Mouse (Mus musculus) heart, adult 18-20 months (tissue): Measurements from ENCODE around the gene Dnase1l1. TPM values are rescaled to one million over a fixed set of nuclear protein-coding genes. Genes with fewer than 3 reads are reported as not detected.

Experiments used
- DNase-seq, 2 experiments: peaks; one replicate each; pipeline ENCODE4 v3.0.0; 2021 to 2022; ENCODE audit warnings: mixed read lengths in 1 of 2
- microRNA-seq, 2 experiments: library from miRNA; unstranded; fragments of <30 nt; microRNA quantifications; one replicate each; pipeline ENCODE4 v1.2.0; 2022
- total RNA-seq, 2 experiments: library from RNA; stranded (reverse); gene quantifications; 2 replicates each; pipeline ENCODE4 v1.2.3; 2021

The Dnase1l1 gene
- total RNA-seq, 2 experiments from 2014 or later, result 17.7 to 23.5 TPM

DNA sequence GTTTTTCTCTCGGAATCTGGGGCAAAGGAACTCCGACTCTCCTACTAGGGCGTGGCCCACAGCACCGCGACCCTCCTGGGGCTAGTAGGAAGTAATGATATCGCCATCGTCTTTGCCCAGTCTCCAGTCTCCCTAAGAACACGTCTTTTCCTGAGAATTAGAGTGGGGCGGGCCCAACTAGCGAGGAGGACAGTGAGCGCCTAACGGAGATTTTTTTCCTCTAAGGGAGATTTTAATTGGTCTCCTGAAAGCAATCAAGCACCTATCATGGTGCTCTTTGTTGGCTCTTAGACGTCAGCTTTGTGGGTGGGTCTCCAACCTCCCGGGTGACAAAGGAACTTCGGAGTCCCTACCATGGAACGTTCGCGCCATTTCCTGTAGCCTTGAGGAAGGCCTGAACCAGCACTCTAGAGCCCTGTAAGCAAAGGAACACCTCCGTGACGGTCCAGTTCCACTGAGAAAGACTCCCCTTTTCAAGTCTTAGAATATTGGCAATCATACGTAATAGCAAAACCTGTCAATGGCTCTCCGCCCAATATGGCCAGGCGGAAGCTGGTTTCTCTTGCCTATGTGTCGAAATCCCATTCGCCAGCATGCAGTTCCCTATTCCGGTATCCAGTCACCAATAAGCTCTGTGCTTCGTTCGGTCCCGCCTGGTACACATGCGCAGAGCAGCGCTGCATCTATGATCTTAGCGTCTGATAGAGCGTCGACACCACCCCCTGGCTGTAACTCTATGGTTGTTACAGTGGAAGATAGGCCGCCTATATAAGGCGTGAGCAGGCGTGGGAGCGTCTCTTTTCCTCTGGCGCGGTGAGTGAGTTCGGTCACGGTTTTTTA is 11.9 kb downstream of the Dnase1l1 start, which contains the start of gene Rpl10:
TSS of gene Rpl10 (plus strand) at position 751 of the 840 bp plus-strand sequence.
- DNase-seq, result peak; percentile 90 to 96

DNA sequence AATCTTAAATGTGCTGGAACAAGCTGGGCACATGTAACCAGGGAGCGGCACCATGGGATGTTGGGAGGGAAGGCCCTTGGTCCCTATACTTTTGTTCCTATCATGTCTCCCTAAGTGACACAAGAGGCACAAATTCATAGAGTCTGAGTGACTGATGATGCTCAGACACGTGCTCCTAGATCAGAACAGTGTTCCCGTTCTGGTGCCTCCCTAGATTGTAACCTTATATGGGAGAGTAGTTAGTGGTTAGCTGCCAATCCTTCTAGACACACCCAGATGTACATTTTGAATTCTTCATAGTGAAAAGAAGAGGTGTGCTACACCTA is 12.4 kb downstream of the Dnase1l1 start:
- peak in 1 of 2 experiments; percentile 37 for DNase-seq

GRCm38 (mm10) chrX:74257746-74258145 is 24.4 kb downstream of the Dnase1l1 start:
- no peak for DNase-seq

GRCm38 (mm10) chrX:74254888-74255565 is 27.1 kb downstream of the Dnase1l1 start:
- no peak for DNase-seq

- DNase-seq, result peak; percentile 90 to 96
Measured at GRCm38 (mm10) chrX:74254153-74254887, 27.8 kb downstream of the Dnase1l1 start, which contains the start of gene Emd. Gene Emd (plus strand): TSS chrX:74254687.

DNA sequence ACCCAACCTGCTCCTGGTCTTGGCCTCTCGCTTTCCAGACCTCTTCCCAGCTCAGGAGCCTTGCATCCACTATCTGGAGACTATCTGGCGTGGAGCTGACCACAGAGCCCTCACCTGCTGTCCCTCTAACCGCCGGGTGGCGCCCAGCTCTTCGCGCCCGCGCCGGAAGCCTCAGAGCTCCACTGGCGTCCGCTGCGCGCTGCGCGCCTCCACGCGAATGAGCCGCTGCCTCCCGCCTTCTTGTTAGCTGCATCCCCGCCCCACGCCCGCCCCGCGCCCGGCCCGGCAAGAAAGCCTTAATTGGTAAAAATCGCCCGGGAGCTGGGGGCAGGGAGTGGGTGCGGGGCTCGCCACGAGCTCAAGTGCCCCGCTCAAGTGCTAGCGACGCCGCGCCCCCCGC is 32.5 kb downstream of the Dnase1l1 start, which contains the start of gene Flna:
TSS of gene Flna (minus strand) at position 206 of the 400 bp plus-strand sequence.
- peak; percentile 72 to 77 for DNase-seq

DNA sequence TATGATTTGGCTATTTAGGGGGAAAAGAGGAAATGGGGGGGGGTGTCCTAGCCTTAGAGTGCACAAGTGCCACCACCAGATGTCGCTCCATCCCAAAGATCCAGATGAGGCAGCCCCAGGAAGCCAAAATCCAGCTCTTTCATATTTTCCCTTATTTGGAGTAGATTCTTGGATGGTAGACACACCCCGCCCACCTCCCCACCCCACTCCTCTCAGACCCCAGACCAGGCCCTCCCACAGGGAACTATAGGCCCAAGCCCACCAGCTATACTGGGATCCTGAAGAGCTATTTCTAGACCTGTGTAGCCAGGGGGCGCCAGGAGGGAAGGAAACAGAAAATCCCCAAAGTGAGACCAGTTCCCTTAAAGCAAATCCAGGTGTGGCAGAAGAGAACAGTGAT is 33.5 kb downstream of the Dnase1l1 start:
- DNase-seq, result peak; percentile 65 to 81

DNA sequence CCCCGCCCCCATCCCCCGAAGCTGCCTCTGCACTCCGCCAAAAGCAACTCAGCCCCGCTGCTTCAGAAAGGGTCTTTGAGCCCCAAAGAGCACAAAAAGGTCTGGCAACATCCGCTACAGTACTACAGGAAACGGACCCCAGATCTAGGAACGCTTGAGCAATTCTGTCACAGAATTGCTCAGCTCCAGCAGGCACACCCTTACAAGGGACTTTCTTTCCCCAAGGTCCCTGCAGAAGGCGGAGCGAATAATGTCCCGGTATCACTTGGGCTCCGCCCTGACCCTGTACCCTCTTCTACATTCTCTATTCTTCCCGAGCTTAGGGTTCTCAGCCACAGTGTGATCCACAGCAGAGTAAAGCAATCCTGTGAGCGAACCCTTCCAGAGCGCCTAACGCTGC is 35.4 kb downstream of the Dnase1l1 start:
- peak in 1 of 2 experiments; percentile 70 for DNase-seq

DNA sequence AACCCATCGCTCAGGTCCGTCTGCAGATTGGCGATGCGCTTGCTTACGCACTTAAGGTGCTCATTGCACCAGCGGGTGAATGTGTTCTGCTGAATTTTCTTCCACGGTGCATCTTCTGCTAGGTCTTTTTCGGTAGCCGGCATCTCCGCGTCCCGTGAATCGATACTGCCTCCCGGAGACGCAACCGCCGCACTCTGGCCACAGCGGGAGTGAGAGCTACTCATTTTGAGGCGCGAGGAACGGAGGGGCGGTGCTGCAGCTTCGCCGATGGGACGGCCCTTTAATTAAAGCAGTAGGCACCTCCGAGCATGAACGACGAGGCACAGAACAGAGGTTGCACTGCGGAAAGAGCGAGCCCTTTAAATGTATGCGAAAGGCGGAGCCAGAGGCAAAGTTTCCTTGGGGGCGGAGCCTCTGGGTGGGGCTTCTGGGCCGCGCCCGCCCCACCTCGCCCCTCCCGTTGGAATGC is 35.9 kb downstream of the Dnase1l1 start:
- DNase-seq, result peak; percentile 89 to 95

DNA sequence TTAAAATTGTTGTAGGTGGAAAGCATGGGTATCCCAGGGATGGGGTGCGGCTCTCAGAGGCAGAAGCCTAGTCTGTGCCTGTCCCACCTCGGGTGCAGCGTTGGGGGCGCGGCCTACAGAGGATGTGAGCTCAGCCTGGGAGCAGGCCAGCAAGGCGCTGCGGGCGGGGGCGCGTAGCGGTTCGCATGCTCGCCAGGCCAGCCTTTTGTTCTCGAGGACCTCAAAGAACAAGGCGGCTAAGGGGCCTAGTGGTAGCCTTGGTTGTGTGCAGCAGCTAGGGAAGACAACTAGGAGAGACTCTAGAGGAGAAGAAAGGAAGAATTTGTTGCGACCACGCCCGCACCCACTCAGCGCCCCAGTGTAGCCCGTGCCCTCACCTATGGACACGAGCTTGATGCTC is 36.5 kb downstream of the Dnase1l1 start:
- peak; percentile 85 to 91 for DNase-seq

GRCm38 (mm10) chrX:74245107-74245506 is 37.0 kb downstream of the Dnase1l1 start:
- no peak for DNase-seq

GRCm38 (mm10) chrX:74244614-74245083 is 37.5 kb downstream of the Dnase1l1 start:
- DNase-seq, result peak; percentile 63 to 86

GRCm38 (mm10) chrX:74243807-74244206 is 38.3 kb downstream of the Dnase1l1 start:
- DNase-seq, result peak in 1 of 2 experiments; percentile 34

GRCm38 (mm10) chrX:74243396-74243795 is 38.7 kb downstream of the Dnase1l1 start:
- peak in 1 of 2 experiments; percentile 45 for DNase-seq

DNA sequence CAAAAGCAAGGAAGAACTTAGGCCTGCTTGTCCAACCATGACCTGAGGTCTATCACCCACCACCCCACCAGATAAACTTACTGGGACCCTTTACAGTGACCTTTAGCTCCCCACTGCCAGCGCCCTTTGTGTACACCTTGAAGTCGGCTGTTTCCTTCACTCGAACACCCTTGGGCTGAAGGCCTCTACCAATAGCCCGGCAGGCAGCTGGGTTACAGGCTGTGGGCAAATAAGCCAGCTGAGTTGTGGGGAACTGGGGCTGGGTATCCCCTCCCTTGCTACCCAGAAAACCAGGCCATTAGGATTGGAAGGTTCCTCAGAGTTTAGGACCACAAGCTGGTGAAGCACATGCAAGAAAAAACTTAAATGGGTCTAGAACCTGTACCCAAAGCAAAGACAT is 41.8 kb downstream of the Dnase1l1 start:
- DNase-seq, result no peak

DNA sequence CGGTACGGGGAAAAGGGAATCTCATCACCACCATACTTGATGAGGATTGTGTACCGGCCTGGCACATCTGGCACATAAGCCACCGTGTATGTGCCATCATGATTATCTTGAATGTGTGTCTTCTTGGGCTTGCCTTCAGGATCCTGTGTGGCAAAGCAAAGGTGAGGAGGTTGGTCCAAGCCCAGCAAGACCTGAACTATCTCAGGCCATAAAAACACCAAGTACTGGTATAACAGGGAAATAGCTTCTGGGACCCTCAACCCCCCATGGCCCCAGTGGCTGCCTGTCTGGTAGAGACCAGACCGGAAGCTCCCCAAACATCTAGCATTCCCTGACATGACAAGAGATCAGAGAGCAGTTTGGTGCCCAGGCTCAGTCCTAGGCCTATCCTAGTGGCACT is 48.9 kb downstream of the Dnase1l1 start:
- DNase-seq, result no peak

DNA sequence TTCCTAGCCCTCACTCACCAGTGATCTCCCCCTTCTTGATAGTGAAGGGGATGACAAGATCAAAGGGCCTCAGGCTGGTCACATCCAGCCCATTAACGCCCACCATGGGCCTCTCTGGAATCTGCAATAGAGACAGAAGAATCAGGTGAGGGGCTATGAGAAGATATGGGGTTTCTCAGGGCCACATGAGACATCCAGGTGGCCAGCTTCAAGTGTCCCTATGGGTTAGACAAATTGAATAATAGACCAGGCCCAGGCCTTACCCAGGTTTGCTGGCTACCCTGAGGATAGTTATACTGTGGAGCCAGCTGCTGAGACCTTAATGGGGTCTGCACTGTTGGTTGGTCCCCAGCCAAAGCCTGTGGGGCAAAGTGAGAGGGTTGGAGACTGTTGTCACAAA is 52.1 kb downstream of the Dnase1l1 start:
- DNase-seq, result peak in 1 of 2 experiments; percentile 0

Small RNA genes lying within 50 kb of the gene (microRNA-seq; reads per million reads assigned to microRNA genes)
- gene Mir7091 (0 to 0.27 reads per million in 2 experiments), gene Mir7092 (0 reads per million in 2 experiments)

Other genes with a start within 250 kb of the Dnase1l1 start
- gene Opn1mw, start 154.9 kb downstream of the Dnase1l1 start, total RNA-seq, result not detected
- 10 to 100 TPM; 25.7 to 30.4 TPM for gene Mecp2, start 147.0 kb downstream of the Dnase1l1 start, total RNA-seq
- gene Tex28, start 114.5 kb downstream of the Dnase1l1 start, total RNA-seq, result not detected
- not detected for gene Tktl1, start 105.1 kb downstream of the Dnase1l1 start, total RNA-seq
- 10 to 100 TPM; 85.9 to 91.8 TPM for gene Flna, start 32.5 kb downstream of the Dnase1l1 start, total RNA-seq
- 10 to 100 TPM; 31.0 to 35.2 TPM for gene Emd, start 27.6 kb downstream of the Dnase1l1 start, total RNA-seq
- gene Rpl10, start 11.5 kb downstream of the Dnase1l1 start, total RNA-seq, result 100 to 1,000 TPM; 240 to 275 TPM
- 10 to 100 TPM; 45.4 to 47.6 TPM for gene Taz, start 425 bp downstream of the Dnase1l1 start, total RNA-seq
- 100 to 1,000 TPM; 130 to 139 TPM for gene Atp6ap1, start 14.8 kb upstream of the Dnase1l1 start, total RNA-seq
- 10 to 100 TPM; 50.9 to 66.5 TPM for gene Gdi1, start 22.7 kb upstream of the Dnase1l1 start, total RNA-seq
- gene Fam50a, start 30.7 kb upstream of the Dnase1l1 start, total RNA-seq, result 10 to 100 TPM; 23.9 to 27.7 TPM
- under 1 TPM; 0.40 to 0.93 TPM for gene Plxna3, start 46.7 kb upstream of the Dnase1l1 start, total RNA-seq
- 10 to 100 TPM; 26.8 to 29.0 TPM for gene Lage3, start 71.3 kb upstream of the Dnase1l1 start, total RNA-seq
- 10 to 100 TPM; 76.0 to 77.9 TPM for gene Ubl4a, start 90.9 kb upstream of the Dnase1l1 start, total RNA-seq
- 1 to 10 TPM; 4.5 to 5.1 TPM for gene Slc10a3, start 91.0 kb upstream of the Dnase1l1 start, total RNA-seq
- 10 to 100 TPM; 19.2 to 20.7 TPM for gene Fam3a, start 110.9 kb upstream of the Dnase1l1 start, total RNA-seq
- gene Ikbkg, start 111.0 kb upstream of the Dnase1l1 start, total RNA-seq, result 10 to 100 TPM; 44.7 to 51.0 TPM
- 10 to 100 TPM in 1 of 2 experiments, 1 to 10 TPM in 1; 5.8 to 10.6 TPM for gene G6pdx, start 146.9 kb upstream of the Dnase1l1 start, total RNA-seq
- not detected for gene Gm6880, start 199.1 kb upstream of the Dnase1l1 start, total RNA-seq